Mouse (Mus musculus): Measurements from ENCODE around the gene Sidt1. TPM values are rescaled to one million over a fixed set of nuclear protein-coding genes. Genes with fewer than 3 reads are reported as not detected.

Gene Sidt1
- total RNA-seq (2021): under 1 TPM; 0.09 to 0.34 TPM
- long read RNA-seq, experiment 1: 0 reads
- long read RNA-seq, experiment 2: 0 reads

DNA sequence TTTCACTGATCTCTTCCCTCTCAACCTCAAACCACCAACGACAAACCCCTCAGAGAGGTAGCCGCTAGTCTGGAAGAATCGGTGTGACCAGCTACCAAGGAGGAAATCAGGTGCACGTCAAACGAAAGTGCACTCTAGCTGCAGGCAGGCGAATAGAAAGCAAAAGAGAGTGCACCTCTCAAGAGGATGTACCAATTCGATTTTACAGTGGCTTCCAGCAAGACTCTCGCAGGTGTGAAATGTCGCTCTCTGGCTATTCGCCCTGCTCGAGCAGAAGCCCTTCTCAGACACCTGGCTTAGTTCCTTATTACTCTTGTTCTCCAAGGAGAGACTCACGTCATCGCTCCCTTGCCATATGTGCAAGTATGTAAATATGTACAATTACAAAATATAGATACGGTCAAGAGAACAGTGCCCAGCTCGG lies at the start of gene Sidt1:
TSS of gene Sidt1 (minus strand) at position 336 of the 424 bp plus-strand sequence.
- no peak for DNase-seq

DNA sequence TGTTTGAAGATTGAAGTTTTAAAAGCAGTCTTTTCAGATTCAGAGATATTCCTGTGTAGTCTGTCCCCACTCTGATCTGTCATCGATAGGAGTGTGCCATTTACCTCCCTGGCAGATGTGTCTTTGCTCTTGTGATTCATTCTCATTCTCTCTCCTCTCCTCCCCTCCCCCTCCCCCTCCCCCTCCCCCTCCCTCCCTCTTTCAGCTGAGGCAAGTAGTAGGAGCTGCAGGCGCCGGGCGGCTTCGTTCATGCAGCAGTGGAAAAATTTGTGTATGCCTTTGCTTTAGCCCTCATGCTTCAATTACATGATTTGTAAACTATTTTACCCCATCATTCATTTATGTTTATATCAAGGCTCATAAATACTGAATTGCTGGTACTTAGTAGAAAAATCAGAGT lies 48.6 kb upstream of the Sidt1 start:
- DNase-seq: no peak

DNA sequence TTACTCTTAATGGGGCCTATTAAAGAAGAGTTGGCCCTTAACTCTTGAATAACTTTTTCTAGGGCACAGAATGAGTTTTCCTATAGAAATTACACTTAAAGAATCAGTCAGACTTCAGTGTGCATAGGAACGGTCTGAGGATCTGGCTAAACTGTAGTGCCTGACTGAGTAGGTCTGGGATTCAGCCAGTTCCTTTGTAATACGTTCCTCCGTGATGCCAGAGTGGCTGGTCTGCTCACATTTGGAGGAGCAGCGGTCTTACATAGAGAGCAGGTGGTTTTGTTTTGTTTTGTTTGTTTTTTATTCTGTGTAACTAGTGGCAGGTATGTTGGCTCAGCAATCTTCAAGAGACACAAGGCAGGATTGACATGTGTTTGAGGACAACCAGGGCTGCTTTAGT lies 47.0 kb upstream of the Sidt1 start:
- no peak for DNase-seq

DNA sequence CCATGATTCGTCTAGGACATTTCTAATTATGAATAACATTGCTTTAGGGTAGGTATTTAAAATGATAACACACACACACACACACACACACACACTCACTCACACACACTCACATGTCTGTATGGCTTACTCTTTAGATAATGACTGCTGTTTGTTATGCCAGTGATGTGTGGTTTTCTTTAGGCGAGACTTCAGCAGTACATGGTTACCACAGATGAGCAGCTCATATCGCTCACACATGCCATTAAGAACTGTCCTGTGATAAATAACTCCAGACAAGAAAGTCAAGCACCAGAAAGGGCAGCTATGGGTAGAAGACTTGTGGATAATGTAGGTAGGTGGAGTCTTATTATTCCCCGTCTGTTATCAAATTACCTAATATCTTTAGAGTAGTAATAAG lies 42.5 kb upstream of the Sidt1 start:
- no peak for DNase-seq

DNA sequence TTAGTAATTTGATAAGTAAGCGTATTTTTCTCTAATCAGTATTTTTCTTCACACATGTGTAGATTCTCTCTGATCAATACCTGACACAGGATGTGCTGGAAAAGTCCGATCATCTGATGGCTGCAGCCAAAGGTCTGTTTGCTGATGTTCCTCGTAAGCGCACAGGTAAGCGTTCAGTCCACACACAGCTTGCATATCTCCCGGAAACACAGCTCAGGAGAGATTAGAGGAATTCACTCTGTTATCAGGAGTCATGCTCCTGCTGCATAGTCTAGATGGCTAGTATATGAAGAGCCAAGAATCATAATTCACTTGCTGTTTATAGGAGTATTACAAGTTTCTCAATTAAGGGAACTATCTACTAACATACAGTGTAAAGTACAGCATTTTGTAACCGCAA lies 32.5 kb upstream of the Sidt1 start:
- no peak for DNase-seq

DNA sequence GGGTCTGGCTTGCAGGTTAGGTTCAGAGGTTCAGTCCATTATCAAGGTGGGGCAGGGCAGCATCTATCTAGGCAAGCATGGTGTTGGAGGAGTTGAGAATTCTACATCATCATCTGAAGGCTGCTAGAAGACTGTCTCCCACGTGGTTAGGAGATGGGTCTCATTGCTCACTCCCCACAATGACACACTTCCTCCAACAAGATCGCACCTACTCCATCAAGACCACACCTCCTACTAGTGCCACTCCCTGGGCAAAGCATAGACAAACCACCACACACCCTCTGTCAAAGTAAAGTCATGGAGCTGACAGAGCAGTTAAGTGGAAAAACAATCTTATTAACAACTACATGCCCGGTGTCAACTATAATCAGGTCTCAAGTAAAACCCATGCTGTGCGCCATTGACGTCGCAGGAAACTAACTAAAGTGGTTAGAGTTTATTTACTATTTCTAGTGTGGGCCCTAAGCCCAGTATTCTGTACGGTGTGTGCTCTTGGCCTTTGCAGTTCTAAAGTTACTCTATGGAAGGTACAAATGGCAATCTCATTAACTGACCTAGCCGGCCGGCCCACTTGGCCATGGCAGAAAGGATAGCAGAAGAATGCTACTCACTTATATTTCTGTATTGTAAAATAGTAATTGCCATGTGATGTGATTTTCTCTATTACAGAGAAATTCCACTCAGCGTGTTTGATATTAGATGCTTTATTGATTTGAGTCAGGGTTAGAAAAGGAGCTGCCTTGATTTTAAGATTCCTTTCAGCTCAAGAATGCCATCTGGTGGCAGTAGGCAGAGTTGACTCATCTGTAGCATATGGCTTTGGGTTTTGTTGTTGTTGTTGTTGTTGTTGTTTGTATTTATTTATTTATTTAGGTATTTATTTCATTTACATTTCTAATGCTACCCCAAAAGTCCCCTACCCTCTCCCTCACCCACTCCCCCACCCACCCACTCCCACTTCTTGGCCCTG lies 29.2 kb upstream of the Sidt1 start:
- no peak for DNase-seq

DNA sequence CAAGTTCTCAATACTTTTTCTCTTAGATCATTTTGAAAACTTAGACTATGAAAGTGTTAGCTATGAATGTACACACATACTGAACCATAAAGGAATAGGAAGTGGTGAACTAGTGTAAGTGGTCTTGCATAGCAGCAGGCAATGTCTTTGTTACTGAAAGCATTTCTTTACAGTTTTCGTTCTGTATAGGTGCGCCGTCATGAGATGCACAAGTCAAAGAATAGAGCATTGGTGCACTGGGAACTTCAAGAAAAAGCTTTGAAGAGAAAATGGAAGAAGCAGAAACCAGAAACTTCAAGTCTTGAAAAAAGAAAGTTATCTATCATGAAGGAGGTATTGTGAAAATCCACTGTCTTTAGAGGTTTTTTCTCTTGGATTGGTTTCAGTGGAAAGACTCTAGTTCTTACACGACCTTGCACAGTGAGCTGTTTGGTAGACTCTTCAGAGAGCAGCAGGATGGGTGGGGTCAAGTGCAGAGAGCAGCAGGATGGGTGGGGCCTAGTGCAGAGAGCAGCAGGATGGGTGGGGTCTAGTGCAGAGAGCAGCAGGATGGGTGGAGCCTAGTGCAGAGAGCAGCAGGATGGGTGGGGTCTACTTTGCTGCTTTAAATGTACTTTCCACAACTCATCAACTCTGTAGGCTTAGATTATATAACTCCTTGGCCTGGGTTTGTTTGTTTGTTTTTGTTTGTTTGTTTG lies 24.7 kb upstream of the Sidt1 start:
- no peak for DNase-seq

DNA sequence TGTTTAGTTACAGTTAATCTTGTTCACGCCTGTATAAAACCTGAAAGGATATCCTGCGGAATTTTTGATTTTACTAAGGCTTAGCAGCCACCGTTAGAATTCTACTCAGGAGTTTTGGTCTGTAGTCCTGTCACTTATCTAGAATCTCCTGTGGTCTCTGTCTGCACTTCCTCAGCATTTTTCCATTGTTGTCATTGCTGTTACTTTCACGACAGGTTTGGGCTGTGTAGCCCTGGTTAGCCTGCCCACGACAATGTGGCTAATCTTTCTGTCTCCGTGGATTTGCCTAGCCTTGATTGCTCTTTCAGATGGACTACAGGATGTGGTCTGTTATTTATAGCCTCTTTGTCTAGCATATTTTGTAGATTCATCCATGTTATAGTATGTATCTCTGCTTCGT lies 23.3 kb upstream of the Sidt1 start:
- DNase-seq: no peak

DNA sequence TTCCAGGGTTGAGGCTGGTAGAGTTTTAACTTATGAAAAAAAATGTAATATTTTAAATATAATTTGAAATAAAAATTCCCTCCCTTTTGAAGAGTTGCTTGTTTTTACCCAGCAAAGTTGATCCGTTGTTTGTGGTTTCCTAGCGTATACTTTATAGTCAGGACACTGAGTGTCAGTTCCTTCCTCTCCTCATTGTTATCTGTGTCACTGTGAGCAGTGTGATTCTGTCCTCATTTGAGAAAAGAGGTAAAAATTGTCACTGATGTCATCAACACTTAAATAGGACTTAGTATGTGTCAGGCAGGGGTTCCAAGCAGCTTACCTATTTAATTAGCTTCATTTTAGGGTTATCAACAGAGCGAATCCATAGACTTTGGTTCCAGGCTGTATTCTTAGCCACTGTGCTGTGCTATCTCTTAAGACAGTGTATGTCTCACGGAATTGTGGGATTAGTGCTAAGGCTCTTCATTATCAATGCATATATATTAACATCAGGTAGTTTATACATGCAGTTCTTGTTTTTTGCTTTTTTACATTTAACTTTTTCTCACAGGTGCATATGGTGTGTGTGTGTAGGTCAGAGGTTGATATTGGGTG lies 16.9 kb upstream of the Sidt1 start:
- DNase-seq: no peak

DNA sequence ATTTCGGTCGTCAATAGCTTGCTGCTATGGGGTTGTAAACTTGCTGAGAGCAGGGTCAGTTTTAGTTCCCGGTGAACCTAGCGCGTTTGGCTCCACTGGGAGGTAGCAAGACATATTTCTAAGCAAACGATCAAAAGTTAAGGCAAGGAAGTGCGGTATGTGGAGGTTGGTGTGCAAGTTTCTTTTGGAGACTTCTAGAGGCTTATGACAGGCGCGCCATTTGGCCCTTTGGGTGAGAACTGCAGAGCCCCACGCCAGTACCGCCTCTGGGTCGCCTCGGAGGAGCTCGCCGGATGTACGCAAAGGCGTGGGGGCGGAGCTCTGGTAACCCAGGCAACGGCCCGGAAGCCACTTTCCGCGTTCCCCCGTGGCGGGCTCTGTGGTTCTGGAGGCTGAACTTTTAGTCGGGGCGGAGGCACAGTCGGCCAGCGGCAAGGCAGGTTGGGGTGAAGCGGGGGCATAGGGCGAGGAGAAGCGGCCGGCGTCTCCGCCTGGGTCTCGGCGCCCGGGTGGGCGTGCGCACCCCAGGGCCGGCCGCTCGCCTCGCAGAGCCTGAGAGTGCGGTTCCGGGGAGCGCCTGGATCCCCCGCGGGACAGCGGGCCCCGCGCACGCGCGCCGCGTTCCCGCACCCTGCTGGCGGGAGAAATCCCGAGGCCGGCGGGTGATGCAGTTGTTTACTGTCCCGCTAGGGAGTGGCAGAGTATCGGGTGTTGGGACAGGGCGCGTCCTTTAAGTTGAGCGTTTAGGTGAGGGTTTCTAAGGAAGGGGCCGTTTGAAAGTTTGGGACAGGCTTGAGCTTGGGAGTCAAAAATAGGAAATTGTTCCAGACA lies 14.3 kb upstream of the Sidt1 start, which contains the start of gene Spice1:
TSS of gene Spice1 (plus strand) at position 51 of the 831 bp plus-strand sequence.
- peak; percentile 98 for DNase-seq

DNA sequence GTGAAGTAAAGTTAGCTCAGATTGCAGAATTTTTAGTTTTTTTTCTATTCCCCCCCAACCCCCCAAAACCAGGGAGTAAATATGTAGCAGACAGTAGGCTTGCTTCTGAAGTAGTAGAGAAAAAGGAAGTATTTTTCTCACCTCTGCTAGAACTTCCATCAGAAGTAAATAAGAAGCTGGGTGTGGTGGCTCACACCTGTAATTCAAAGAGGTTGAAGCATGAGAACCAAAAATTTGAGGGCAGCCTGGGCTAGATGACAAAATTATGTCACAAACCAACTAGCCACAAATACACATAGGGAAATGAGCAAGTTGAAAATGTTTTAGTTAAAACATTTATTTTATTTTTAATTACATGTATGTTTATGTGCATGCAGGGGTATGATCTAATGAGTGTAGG lies 4.5 kb upstream of the Sidt1 start:
- no peak for DNase-seq

DNA sequence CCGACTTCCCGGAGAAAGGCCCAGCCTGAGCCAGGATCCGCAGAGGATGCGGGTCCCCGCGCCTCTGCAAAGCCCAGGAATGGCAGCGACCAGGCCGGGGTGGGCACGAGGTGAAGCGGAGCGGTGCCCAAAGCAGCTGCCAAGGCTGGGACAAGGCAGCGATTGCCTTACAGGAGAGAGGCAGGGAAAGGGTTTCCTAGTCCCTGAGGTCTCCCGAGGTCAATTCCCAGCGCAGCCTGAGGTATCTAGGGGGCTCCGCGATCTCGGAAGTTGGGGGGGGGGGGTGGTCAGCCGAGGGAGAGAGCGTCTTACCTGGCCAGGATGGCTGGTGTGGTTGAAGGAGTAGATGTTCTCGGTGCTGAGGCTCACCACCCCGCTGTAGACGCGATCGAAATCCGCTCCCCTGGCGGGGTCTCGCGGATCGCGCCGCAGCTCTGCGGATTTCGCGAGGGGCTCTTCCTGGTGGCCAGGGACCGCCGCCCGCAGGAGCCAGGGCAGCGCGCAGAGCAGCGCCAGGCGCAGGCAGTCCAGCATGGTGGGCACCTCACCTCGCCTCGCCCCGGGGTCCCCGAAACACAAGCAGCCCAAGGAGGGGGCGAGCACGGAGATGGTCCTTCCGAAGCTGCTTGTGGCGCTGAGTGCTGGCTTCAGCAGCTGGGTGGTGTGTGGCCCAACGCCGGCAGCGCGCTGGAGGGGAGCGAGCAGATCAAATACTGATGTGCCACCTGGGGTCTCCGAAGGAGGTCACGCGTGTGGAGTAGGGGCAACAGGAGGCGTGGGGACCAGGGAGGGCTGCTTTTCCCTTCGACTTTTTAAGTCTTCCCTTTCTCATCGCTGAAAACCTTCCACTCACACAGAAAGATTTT lies 768 bp downstream of the Sidt1 start:
- peak; percentile 12 for DNase-seq

DNA sequence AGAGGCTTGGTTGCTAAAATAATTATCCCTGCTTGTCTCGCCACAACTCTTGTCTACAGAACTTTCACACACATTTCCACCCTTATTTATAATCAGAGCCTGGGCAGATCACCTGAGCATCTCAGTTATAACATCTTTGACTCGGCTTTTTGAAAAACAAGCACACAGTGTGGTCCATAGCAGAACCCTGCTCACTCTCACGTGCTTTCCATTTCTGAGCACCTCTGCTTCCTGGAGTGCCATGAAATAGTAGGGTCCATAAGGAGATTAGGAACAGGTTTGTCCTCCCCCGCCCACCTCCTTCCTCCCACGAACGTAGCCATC lies 1.4 kb downstream of the Sidt1 start:
- no peak for DNase-seq

DNA sequence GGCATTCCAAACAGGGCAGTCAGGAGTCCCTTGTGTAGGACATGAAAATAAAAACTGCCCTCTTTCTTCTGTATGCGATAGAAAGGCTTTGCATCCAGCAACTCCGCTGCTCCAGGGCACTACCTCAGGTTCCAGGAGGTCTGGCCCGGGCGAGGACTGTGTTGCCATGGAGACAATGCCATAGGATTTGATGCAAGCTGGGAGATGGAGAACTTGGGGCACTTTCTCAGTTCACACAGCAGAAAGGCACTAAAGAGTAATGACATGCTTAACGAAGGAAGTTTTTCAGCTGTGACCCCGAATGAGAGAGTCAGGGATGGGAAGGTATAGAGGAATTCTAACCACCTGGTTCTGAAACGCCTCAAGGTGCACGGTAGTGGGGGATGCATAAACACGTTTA lies 1.8 kb downstream of the Sidt1 start:
- DNase-seq: no peak

DNA sequence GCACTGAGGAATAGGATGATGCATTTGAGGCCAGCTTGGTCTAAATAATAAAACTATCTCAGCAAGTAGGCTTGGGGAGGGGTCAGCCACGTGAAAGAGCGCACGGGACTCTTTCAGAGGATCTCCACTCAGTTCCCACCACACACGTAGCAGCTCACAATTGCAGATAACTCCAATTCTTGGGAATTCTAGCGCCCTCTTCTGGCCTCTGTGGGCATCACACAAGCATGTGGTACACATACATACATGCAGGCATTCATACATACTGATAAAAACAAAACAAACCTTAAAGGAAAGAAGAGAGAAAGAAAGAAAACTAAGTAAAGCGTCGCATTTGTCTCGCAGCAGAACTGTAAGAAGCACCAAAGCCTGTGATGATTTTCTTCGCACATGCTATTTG lies 2.3 kb downstream of the Sidt1 start:
- no peak for DNase-seq

DNA sequence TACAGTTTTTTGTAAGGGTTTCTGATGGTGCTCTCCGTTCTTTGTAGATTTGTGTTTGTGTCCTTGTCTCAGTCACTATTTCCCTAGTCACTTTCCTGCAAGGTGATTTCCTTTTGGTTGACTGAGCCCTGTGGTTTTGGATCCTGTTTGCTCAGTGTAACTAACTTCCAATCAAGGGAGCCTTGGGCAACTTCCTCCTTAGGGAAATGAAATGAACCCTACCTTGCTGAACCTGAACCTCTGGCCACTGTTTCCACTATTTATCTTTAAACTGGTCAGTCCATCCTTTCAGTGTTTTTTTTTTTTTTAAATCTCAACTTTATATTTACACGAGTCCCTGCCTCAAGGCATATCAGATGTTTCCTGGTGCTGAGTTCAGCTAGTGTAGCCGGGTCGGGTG lies 4.4 kb downstream of the Sidt1 start:
- no peak for DNase-seq

DNA sequence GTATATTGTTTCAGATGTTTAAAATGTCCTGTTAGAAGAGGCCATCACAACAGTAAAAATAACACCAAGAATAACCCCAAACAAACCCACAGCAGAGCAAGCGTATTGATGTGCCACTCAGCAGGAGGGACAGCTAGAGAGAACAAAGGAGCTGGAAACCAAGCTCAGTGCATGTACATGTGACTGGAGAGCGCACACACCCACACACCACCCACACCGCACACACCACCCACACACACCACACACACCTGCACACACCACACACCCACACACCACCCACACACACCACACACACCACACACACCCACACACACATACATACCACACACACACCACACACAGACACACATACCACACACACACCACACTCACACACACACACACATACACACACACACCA lies 12.8 kb downstream of the Sidt1 start:
- no peak for DNase-seq

DNA sequence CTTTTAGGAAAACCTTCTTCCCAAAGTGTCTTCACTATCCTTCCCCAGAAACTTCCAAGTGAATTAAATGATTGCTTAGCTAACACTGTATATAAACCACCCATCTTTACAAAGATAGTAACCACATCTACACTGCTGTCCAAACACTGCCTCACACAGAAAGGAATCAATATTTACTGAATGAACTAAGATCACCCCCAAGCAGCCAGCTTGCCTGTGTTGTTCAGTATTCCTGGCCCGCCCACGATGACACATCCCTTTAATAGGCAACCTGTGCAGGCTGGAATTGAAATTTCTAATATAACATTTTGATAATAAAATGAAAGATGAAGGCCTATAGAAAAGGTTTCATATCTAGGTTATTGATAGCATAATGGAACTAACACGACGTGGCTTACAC lies 16.6 kb downstream of the Sidt1 start:
- DNase-seq: no peak

DNA sequence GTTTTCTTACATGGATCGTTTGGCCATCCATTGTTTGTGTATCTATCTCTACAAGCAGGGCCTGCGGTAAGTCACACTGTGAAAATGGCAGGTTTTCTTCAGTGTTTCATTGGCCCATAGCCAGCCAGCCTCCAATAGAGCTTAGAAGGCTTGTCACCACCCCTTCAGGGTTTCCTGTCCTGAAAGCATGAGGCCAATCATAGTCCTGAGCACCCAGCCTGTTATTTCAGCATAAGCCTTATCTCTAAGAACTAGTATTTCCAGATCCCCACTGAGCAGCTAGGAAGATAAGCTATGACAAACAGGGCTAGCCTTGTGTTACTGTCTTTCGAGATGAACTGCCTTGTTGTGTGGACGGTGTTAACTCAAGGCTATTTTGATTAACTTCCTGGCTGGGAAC lies 19.6 kb downstream of the Sidt1 start:
- DNase-seq: no peak

DNA sequence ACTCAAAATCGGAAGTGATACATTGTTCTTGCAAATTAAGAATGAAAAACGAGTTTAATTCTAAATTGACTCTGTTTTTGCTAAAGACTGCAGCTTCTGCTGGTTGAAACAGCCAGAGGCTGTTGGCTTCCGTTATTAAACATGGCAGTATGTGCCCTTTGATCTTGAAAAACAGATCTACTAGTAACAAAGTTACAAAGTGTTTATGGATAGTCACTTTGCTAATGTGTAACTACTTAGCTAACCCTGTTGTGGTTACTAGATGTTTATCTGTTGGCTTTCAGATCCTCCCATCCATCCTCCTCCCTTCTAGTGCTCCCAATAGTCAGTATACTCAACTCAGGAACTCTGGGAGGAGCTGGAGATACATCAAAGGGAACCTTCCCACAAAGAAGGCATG lies 27.4 kb downstream of the Sidt1 start:
- DNase-seq: no peak

DNA sequence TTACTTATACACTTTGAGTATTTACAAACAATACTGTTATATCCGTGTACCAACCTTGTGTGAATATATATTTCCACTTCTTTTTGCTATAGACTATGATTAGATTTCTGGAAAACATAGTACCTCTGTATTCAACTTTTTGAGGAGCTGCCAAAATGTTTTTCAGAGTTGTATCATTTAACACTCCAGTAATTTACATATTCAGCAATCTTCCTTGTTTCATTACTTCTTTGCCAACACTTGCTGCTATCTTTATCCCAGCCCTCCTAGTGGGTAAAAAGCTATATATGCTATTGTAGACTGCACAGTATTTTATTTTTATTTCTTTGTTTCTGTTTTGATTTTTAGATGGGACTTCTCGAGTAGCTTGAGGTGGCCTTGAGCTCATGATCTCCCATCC lies 29.2 kb downstream of the Sidt1 start:
- no peak for DNase-seq

Data from gastrocnemius, postnatal 10 days (tissue).